Mouse (Mus musculus): ENCODE results near the gene Cdc42ep1.
A peak's percentile ranks its signal among the peaks of the same experiment; 100 is the strongest.

- TF ChIP-seq CTCF (IDR thresholded peaks at IDR 0.05; ENCODE audit: insufficient read depth, low read length), result peak; percentile 44
- TF ChIP-seq POLR2A (IDR thresholded peaks at IDR 0.05; ENCODE audit: borderline replicate concordance, extremely low read depth, low read depth, low read length), result no peak
Measured at GRCm38 (mm10) chr15:78869775-78870174, 27.4 kb downstream of the Cdc42ep1 start.
